Mouse (Mus musculus) bone marrow, adult 2 months (tissue): ENCODE measurements at regions not wholly inside any gene's neighbourhood (a gene's known extent, or its start where the extent isn't known, plus 50 kb on each side); places are given as distances from the start of the nearest gene placed in this dataset.

ENCODE experiments used
- CTCF ChIP-seq: fragments of 200-500 bp; IDR thresholded peaks from 2 replicates; pipeline ENCODE4 v1.5.1; 2011; ENCODE audit warnings: low read length, control low read depth; ENCODE audit not compliant: control insufficient read depth, insufficient read depth
- POLR2A ChIP-seq: fragments of 200-500 bp; IDR thresholded peaks from 2 replicates; pipeline ENCODE4 v1.6.1; 2011; ENCODE audit warnings: low read depth, mild to moderate bottlenecking, control low read depth, low read length, borderline replicate concordance; ENCODE audit not compliant: control insufficient read depth

GRCm38 (mm10) chr12:26767551-26767950 is 298.5 kb downstream of the Cmpk2 start:
- TF ChIP-seq CTCF (no peak), POLR2A (no peak)
